Mouse (Mus musculus): Measurements from ENCODE around the gene Gm34653. TPM values are rescaled to one million over a fixed set of nuclear protein-coding genes. Genes with fewer than 3 reads are reported as not detected.

The Gm34653 gene
- polyA plus RNA-seq, 2 experiments from 2014 or later, result not detected

Other genes with a start within 250 kb of the Gm34653 start
- gene Gapvd1, start 77.8 kb upstream of the Gm34653 start, polyA plus RNA-seq (2017; shearing (Covaris generic)), result 10 to 100 TPM; 53.4 to 55.7 TPM
- gene Hspa5, start 61.0 kb upstream of the Gm34653 start, polyA plus RNA-seq (2017; shearing (Covaris generic)), result 100 to 1,000 TPM; 536 to 586 TPM
- 10 to 100 TPM; 49.8 to 60.5 TPM for gene Rabepk, start 33.1 kb upstream of the Gm34653 start, polyA plus RNA-seq (2017; shearing (Covaris generic))
- 10 to 100 TPM; 72.6 to 91.8 TPM for gene Fbxw2, start 6.7 kb upstream of the Gm34653 start, polyA plus RNA-seq (2017; shearing (Covaris generic))
- not detected for gene Cutal, start 41.4 kb downstream of the Gm34653 start, polyA plus RNA-seq (2017; shearing (Covaris generic))
- gene Psmd5, start 42.0 kb downstream of the Gm34653 start, polyA plus RNA-seq (2017; shearing (Covaris generic)), result 10 to 100 TPM; 70.7 to 89.2 TPM
- gene Phf19, start 81.0 kb downstream of the Gm34653 start, polyA plus RNA-seq (2017; shearing (Covaris generic)), result 1 to 10 TPM; 1.9 TPM
- gene Traf1, start 128.8 kb downstream of the Gm34653 start, polyA plus RNA-seq (2017; shearing (Covaris generic)), result 100 to 1,000 TPM; 300 to 441 TPM
- under 1 TPM; 0.10 to 0.44 TPM for gene Hc, start 228.4 kb downstream of the Gm34653 start, polyA plus RNA-seq (2017; shearing (Covaris generic))

Data from CD4-positive, CD25-positive, alpha-beta regulatory T cell, adult 4 months (primary cell).